Mouse (Mus musculus) hindbrain, embryonic 10.5 days (tissue): ENCODE measurements around the gene Lrguk. TPM values are rescaled to one million over a fixed set of nuclear protein-coding genes. Genes with fewer than 3 reads are reported as not detected.

Experiments used
- DNase-seq: peaks from one replicate; pipeline ENCODE4 v3.0.0-alpha.2; 2017; ENCODE audit warnings: low spot score
- H3K27ac ChIP-seq: fragments of 300-500 bp; sonication (generic); 2 replicates; pipeline ENCODE4 v1.5.1; 2016; ENCODE audit warnings: mild to moderate bottlenecking, moderate library complexity
- H3K27me3 ChIP-seq: fragments of 300-500 bp; sonication (generic); 2 replicates; pipeline ENCODE4 v1.6.1; 2016; ENCODE audit warnings: mild to moderate bottlenecking; ENCODE audit not compliant: poor library complexity, insufficient read depth, severe bottlenecking
- H3K36me3 ChIP-seq: fragments of 300-500 bp; sonication (generic); 2 replicates; pipeline ENCODE4 v1.6.1; 2016; ENCODE audit warnings: mild to moderate bottlenecking, moderate library complexity
- H3K4me1 ChIP-seq: fragments of 300-500 bp; sonication (generic); replicated peaks from 2 replicates; pipeline ENCODE4 v1.6.1; 2016; ENCODE audit warnings: mild to moderate bottlenecking
- H3K4me3 ChIP-seq: fragments of 300-500 bp; sonication (generic); 2 replicates; pipeline ENCODE4 v1.5.1; 2016; ENCODE audit warnings: mild to moderate bottlenecking, moderate library complexity
- H3K9me3 ChIP-seq: fragments of 300-500 bp; sonication (generic); 2 replicates; pipeline ENCODE4 v1.6.1; 2016; ENCODE audit warnings: mild to moderate bottlenecking, moderate library complexity
- WGBS: fragments of 180-500 bp; shearing (Covaris S2); methylation state at CpG from one replicate; pipeline ENCODE4 v1.1.7; 2016; 5-methylcytosine and 5-hydroxymethylcytosine counted together
- polyA plus RNA-seq: library from polyadenylated mRNA; unstranded; fragments of >200 nt; fragmentation: Nextera tagmentation; extraction: Ambion mirVana; gene quantifications from 2 replicates; pipeline ENCODE4 v1.2.1, GENCODE M21; 2016

Gene Lrguk
- polyA plus RNA-seq, 1 experiment from 2014 or later = 1.0 TPM

GRCm38 (mm10) chr6:34176111-34176863, 147.0 kb downstream of the Lrguk start:
- Histone ChIP-seq H3K9me3 (no peaks in the 10 kb centered on the region), H3K4me1 (peaks cover 21% of the 10 kb centered on the region), H3K27me3 (no peaks in the 10 kb centered on the region), H3K27ac (peak overlapping the region; percentile 91), H3K36me3 (peaks cover 9% of the 10 kb centered on the region), H3K4me3 (peak overlapping the region; percentile 74)
- no peak for DNase-seq
- 4% methylated on average over 29 of the region's 29 CpGs for WGBS

GRCm38 (mm10) chr6:34176864-34177247, 147.6 kb downstream of the Lrguk start, which contains the start of gene Slc35b4:
TSS of gene Slc35b4 (minus strand) at chr6:34177111.
- peak; percentile 94 for DNase-seq
- whole genome bisulfite sequencing = 1% methylated on average over 29 of the region's 29 CpGs
- no peaks in the 10 kb centered on the region for H3K9me3 ChIP-seq
- H3K27ac ChIP-seq = peak within 1 kb of the TSS; percentile 91
- no peaks in the 10 kb centered on the region for H3K27me3 ChIP-seq
- peaks cover 21% of the 10 kb centered on the region for H3K4me1 ChIP-seq
- peak within 1 kb of the TSS; percentile 74 for H3K4me3 ChIP-seq
- H3K36me3 ChIP-seq = peaks cover 8% of the 10 kb centered on the region

- 88% methylated on average over 3 of the region's 3 CpGs for WGBS
- Histone ChIP-seq H3K36me3 (no peaks in the 10 kb centered on the region), H3K9me3 (no peaks in the 10 kb centered on the region), H3K27ac (no peak overlapping the region), H3K4me1 (peaks cover 16% of the 10 kb centered on the region), H3K27me3 (no peaks in the 10 kb centered on the region), H3K4me3 (no peak overlapping the region)
- no peak for DNase-seq
Measured at GRCm38 (mm10) chr6:34179007-34179406, 149.8 kb downstream of the Lrguk start.

GRCm38 (mm10) chr6:34179911-34180310, 150.7 kb downstream of the Lrguk start:
- DNase-seq = no peak
- no peaks in the 10 kb centered on the region for H3K9me3 ChIP-seq
- no peaks in the 10 kb centered on the region for H3K27me3 ChIP-seq
- H3K4me3 ChIP-seq = no peak overlapping the region
- no peaks in the 10 kb centered on the region for H3K36me3 ChIP-seq
- 84% methylated on average over 4 of the region's 4 CpGs for WGBS
- peaks cover 16% of the 10 kb centered on the region for H3K4me1 ChIP-seq
- H3K27ac ChIP-seq = no peak overlapping the region

- Histone ChIP-seq H3K36me3 (no peaks in the 10 kb centered on the region), H3K27me3 (no peaks in the 10 kb centered on the region)
- WGBS = 73% methylated on average over 3 of the region's 3 CpGs
Measured at GRCm38 (mm10) chr6:34181961-34182360, 152.7 kb downstream of the Lrguk start.

GRCm38 (mm10) chr6:34183326-34183725, 154.1 kb downstream of the Lrguk start:
- H3K9me3 ChIP-seq = no peaks in the 10 kb centered on the region
- no peaks in the 10 kb centered on the region for H3K27me3 ChIP-seq
- no peak overlapping the region for H3K4me3 ChIP-seq
- H3K36me3 ChIP-seq = no peaks in the 10 kb centered on the region
- H3K4me1 ChIP-seq = peaks cover 5% of the 10 kb centered on the region; the same call in 1 of the 2 replicates
- 87% methylated on average over 3 of the region's 3 CpGs for WGBS
- no peak for DNase-seq
- no peak overlapping the region for H3K27ac ChIP-seq

More at GRCm38 (mm10) chr6:34181961-34182360, 152.7 kb downstream of the Lrguk start:
- no peaks in the 10 kb centered on the region for H3K4me1 ChIP-seq
- DNase-seq = no peak
- H3K27ac ChIP-seq = no peak overlapping the region
- H3K4me3 ChIP-seq = no peak overlapping the region
- no peaks in the 10 kb centered on the region for H3K9me3 ChIP-seq

Other genes with a start within 250 kb of the Lrguk start
- gene Slc35b4, start 147.7 kb downstream of the Lrguk start, polyA plus RNA-seq = 41.3 and 43.2 TPM in 2 replicates